Mouse (Mus musculus): Measurements from ENCODE around the gene Rgs19. TPM values are rescaled to one million over a fixed set of nuclear protein-coding genes. Genes with fewer than 3 reads are reported as not detected.

Rgs19 gene
- polyA plus RNA-seq, 2 experiments: 92.8 to 124 TPM

DNA sequence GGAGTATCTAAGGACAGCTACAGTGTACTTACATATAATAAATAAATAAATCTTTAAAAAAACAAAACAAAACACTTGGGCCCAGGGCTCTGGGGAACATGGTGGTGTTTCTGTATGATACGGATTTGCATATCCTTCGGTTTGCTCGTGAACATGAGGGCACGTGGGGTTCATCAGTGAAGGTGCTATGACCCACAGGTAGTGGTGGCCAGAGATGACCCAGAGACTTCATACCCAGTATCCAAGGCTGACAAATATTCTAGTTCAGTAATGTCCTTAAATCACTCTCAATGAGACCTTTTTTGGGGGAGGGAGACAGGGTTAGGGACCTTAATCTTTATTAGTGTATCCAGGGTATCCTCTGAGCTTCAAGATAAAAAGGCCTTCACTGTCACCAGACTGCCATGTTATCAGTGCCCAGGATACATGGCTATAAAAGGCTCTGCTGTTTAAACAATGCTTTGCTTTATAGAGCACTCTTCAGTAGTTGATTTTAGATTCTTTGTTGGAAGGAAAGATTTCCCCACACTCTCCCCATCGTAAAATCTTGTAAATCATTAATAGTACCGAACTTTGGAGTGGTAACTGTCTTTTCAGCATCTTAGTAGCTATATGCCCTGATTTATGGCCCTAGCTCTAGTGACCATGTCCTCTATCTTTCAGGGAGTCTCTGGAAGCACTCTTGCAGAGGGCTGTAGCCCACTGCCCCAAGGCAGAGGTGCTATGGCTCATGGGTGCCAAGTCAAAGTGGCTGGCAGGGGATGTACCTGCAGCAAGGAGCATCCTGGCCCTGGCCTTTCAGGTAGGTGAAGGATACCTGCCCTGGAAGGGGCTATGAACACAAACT, 46.9 kb downstream of the Rgs19 start:
- peaks cover 86% of the 10 kb centered on the region for H3K36me3 ChIP-seq (ENCODE audit: control insufficient read depth, insufficient read depth, low read length)
- no peak for TF ChIP-seq POLR2A (IDR thresholded peaks at IDR 0.05; ENCODE audit: borderline replicate concordance, extremely low read depth, insufficient read depth, insufficient read length)

DNA sequence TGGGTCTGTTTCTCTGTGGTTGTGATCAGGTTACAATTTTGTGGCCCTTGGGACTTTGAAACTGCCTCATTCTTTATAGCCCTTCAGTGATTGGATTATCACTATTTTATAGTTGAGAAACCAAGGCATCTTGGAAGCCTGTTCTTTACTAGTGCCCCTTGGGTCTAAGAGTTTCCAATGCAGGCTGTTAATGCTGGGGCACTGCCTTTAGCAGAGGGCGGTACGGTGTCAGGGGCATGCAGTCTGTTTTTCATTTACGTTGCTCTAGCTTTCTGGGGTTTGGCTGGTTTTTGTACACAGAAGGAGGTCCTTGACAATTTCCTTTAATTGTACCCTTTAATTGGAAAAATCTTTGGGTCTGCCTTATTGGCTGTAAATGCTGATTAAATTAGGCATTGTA, 48.1 kb downstream of the Rgs19 start:
- ATAC-seq (ENCODE audit: low FRiP score, low read depth): peak; percentile 35; the same call in 1 of the 2 replicates

More for the DNA sequence above, 46.9 kb downstream of the Rgs19 start:
- Histone ChIP-seq H3K4me3 (replicated peaks; ENCODE audit: low read length) (no peak overlapping the region), H3K9me3 (ENCODE audit: control insufficient read depth, low read length) (no peaks in the 10 kb centered on the region), H3K27ac (replicated peaks; ENCODE audit: low read depth, low read length) (no peak overlapping the region), H3K9ac (ENCODE audit: low read depth, low read length, severe bottlenecking) (no peak overlapping the region), H3K4me1 (ENCODE audit: control insufficient read depth, insufficient read depth, low read length) (0 out of 2 replicates have a peak, but pooled peaks cover 4% of the 10 kb centered on the region), H3K27me3 (ENCODE audit: control insufficient read depth, insufficient read depth, low read length) (no peaks in the 10 kb centered on the region), H3K4me2 (replicated peaks; ENCODE audit: low read depth, low read length, severe bottlenecking) (no peak overlapping the region)
- 77% methylated on average over 6 of the region's 6 CpGs for whole genome bisulfite sequencing
- DNase-seq (ENCODE audit: low spot score) (no peak), ATAC-seq (ENCODE audit: low FRiP score, low read depth) (no peak)

DNA sequence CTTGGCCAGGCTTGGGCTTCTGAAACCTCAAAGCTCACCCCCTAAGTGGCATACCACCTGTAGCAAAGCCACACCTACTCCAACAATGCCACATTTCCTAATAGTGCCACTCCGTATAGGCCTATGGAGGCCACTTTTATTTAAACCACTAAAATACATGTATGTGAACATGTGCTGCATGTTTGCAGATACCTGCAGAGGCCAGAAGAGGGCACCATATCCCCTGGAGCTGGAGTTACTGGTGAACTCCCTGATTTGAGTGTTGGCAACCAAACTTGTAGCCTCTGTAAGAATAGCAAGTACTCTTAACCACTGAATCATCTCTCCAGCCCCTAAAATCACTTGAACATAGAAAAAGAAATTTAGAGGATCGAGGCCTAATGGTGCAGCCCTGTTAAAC, 49.4 kb downstream of the Rgs19 start:
- Histone ChIP-seq H3K9ac (ENCODE audit: low read depth, low read length, severe bottlenecking) (no peak overlapping the region), H3K36me3 (ENCODE audit: control insufficient read depth, insufficient read depth, low read length) (peaks cover 89% of the 10 kb centered on the region), H3K27me3 (ENCODE audit: control insufficient read depth, insufficient read depth, low read length) (no peaks in the 10 kb centered on the region), H3K4me2 (replicated peaks; ENCODE audit: low read depth, low read length, severe bottlenecking) (no peak overlapping the region), H3K4me3 (replicated peaks; ENCODE audit: low read length) (no peak overlapping the region), H3K27ac (replicated peaks; ENCODE audit: low read depth, low read length) (no peak overlapping the region), H3K4me1 (ENCODE audit: control insufficient read depth, insufficient read depth, low read length) (0 out of 2 replicates have a peak, but pooled peaks cover 4% of the 10 kb centered on the region), H3K9me3 (ENCODE audit: control insufficient read depth, low read length) (no peaks in the 10 kb centered on the region)
- no peak for ATAC-seq (ENCODE audit: low FRiP score, low read depth)
- DNase-seq (ENCODE audit: low spot score): peak; percentile 32
- TF ChIP-seq POLR2A (IDR thresholded peaks at IDR 0.05; ENCODE audit: borderline replicate concordance, extremely low read depth, insufficient read depth, insufficient read length): no peak
- 93% methylated on average over 2 of the region's 2 CpGs for WGBS

More for the DNA sequence above, 48.1 kb downstream of the Rgs19 start:
- no peak overlapping the region for H3K4me3 ChIP-seq (replicated peaks; ENCODE audit: low read length)
- H3K27me3 ChIP-seq (ENCODE audit: control insufficient read depth, insufficient read depth, low read length): no peaks in the 10 kb centered on the region
- WGBS: 36% methylated on average over 3 of the region's 3 CpGs
- H3K4me2 ChIP-seq (replicated peaks; ENCODE audit: low read depth, low read length, severe bottlenecking): no peak overlapping the region
- no peak overlapping the region for H3K9ac ChIP-seq (ENCODE audit: low read depth, low read length, severe bottlenecking)
- peak; percentile 24 for DNase-seq (ENCODE audit: low spot score)
- no peaks in the 10 kb centered on the region for H3K9me3 ChIP-seq (ENCODE audit: control insufficient read depth, low read length)
- H3K4me1 ChIP-seq (ENCODE audit: control insufficient read depth, insufficient read depth, low read length): 0 out of 2 replicates have a peak, but pooled peaks cover 4% of the 10 kb centered on the region
- peaks cover 89% of the 10 kb centered on the region for H3K36me3 ChIP-seq (ENCODE audit: control insufficient read depth, insufficient read depth, low read length)
- TF ChIP-seq POLR2A (IDR thresholded peaks at IDR 0.05; ENCODE audit: borderline replicate concordance, extremely low read depth, insufficient read depth, insufficient read length): no peak
- H3K27ac ChIP-seq (replicated peaks; ENCODE audit: low read depth, low read length): 0 out of 2 replicates have a peak overlapping the region, but pooled peaks have one; percentile 52

Other genes with a start within 250 kb of the Rgs19 start
- gene Zbtb46, start 234.6 kb downstream of the Rgs19 start, polyA plus RNA-seq (2012; rRNA removed): 3.8 and 4.4 TPM in 2 replicates
- gene Zbtb46, start 234.6 kb downstream of the Rgs19 start, polyA plus RNA-seq (2014; fragmentation: Nextera tagmentation; extraction: Ambion mirVana): 4.3 and 4.4 TPM in 2 replicates
- not detected in 2 replicates for gene Abhd16b, start 200.8 kb downstream of the Rgs19 start, polyA plus RNA-seq (2012; rRNA removed)
- not detected in 2 replicates for gene Abhd16b, start 200.8 kb downstream of the Rgs19 start, polyA plus RNA-seq (2014; fragmentation: Nextera tagmentation; extraction: Ambion mirVana)
- gene Tpd52l2, start 196.8 kb downstream of the Rgs19 start, polyA plus RNA-seq (2012; rRNA removed): 108 and 123 TPM in 2 replicates
- gene Tpd52l2, start 196.8 kb downstream of the Rgs19 start, polyA plus RNA-seq (2014; fragmentation: Nextera tagmentation; extraction: Ambion mirVana): 172 and 177 TPM in 2 replicates
- gene Dnajc5, start 173.5 kb downstream of the Rgs19 start, polyA plus RNA-seq (2012; rRNA removed): 72.5 and 91.8 TPM in 2 replicates
- 75.7 and 85.5 TPM in 2 replicates for gene Dnajc5, start 173.5 kb downstream of the Rgs19 start, polyA plus RNA-seq (2014; fragmentation: Nextera tagmentation; extraction: Ambion mirVana)
- gene Uckl1, start 109.1 kb downstream of the Rgs19 start, polyA plus RNA-seq (2012; rRNA removed): 130 and 165 TPM in 2 replicates
- 41.2 and 46.3 TPM in 2 replicates for gene Uckl1, start 109.1 kb downstream of the Rgs19 start, polyA plus RNA-seq (2014; fragmentation: Nextera tagmentation; extraction: Ambion mirVana)
- 29.7 and 41.6 TPM in 2 replicates for gene Prpf6, start 102.1 kb downstream of the Rgs19 start, polyA plus RNA-seq (2012; rRNA removed)
- 57.9 and 64.2 TPM in 2 replicates for gene Prpf6, start 102.1 kb downstream of the Rgs19 start, polyA plus RNA-seq (2014; fragmentation: Nextera tagmentation; extraction: Ambion mirVana)
- 102 and 117 TPM in 2 replicates for gene Zfp512b, start 101.2 kb downstream of the Rgs19 start, polyA plus RNA-seq (2012; rRNA removed)
- 58.8 and 59.5 TPM in 2 replicates for gene Zfp512b, start 101.2 kb downstream of the Rgs19 start, polyA plus RNA-seq (2014; fragmentation: Nextera tagmentation; extraction: Ambion mirVana)
- 9.2 and 10.3 TPM in 2 replicates for gene Samd10, start 94.8 kb downstream of the Rgs19 start, polyA plus RNA-seq (2012; rRNA removed)
- 10.2 TPM in 2 replicates for gene Samd10, start 94.8 kb downstream of the Rgs19 start, polyA plus RNA-seq (2014; fragmentation: Nextera tagmentation; extraction: Ambion mirVana)
- gene Gm29797, start 36.9 kb downstream of the Rgs19 start, polyA plus RNA-seq (2012; rRNA removed): 0.23 and 0.63 TPM in 2 replicates
- 0.37 and 0.52 TPM in 2 replicates for gene Gm29797, start 36.9 kb downstream of the Rgs19 start, polyA plus RNA-seq (2014; fragmentation: Nextera tagmentation; extraction: Ambion mirVana)
- gene Sox18, start 22.3 kb downstream of the Rgs19 start, polyA plus RNA-seq (2012; rRNA removed): 49.8 and 66.4 TPM in 2 replicates
- gene Sox18, start 22.3 kb downstream of the Rgs19 start, polyA plus RNA-seq (2014; fragmentation: Nextera tagmentation; extraction: Ambion mirVana): 36.2 and 37.8 TPM in 2 replicates
- 53.8 and 57.1 TPM in 2 replicates for gene Tcea2, start 13.7 kb downstream of the Rgs19 start, polyA plus RNA-seq (2012; rRNA removed)
- 27.1 and 32.9 TPM in 2 replicates for gene Tcea2, start 13.7 kb downstream of the Rgs19 start, polyA plus RNA-seq (2014; fragmentation: Nextera tagmentation; extraction: Ambion mirVana)
- not detected in 2 replicates for gene Lkaaear1, start 4.5 kb upstream of the Rgs19 start, polyA plus RNA-seq (2012; rRNA removed)
- not detected in 2 replicates for gene Lkaaear1, start 4.5 kb upstream of the Rgs19 start, polyA plus RNA-seq (2014; fragmentation: Nextera tagmentation; extraction: Ambion mirVana)
- gene Oprl1, start 21.0 kb upstream of the Rgs19 start, polyA plus RNA-seq (2012; rRNA removed): 1.0 and 1.4 TPM in 2 replicates
- 0.30 and 0.84 TPM in 2 replicates for gene Oprl1, start 21.0 kb upstream of the Rgs19 start, polyA plus RNA-seq (2014; fragmentation: Nextera tagmentation; extraction: Ambion mirVana)
- 0.41 and 0.85 TPM in 2 replicates for gene Myt1, start 69.4 kb upstream of the Rgs19 start, polyA plus RNA-seq (2012; rRNA removed)
- gene Myt1, start 69.4 kb upstream of the Rgs19 start, polyA plus RNA-seq (2014; fragmentation: Nextera tagmentation; extraction: Ambion mirVana): not detected in 2 replicates
- gene Pcmtd2, start 143.9 kb upstream of the Rgs19 start, polyA plus RNA-seq (2012; rRNA removed): 39.1 and 39.2 TPM in 2 replicates
- gene Pcmtd2, start 143.9 kb upstream of the Rgs19 start, polyA plus RNA-seq (2014; fragmentation: Nextera tagmentation; extraction: Ambion mirVana): 29.4 and 33.4 TPM in 2 replicates
- gene Polr3k, start 170.4 kb upstream of the Rgs19 start, polyA plus RNA-seq (2012; rRNA removed): 24.5 and 27.1 TPM in 2 replicates
- gene Polr3k, start 170.4 kb upstream of the Rgs19 start, polyA plus RNA-seq (2014; fragmentation: Nextera tagmentation; extraction: Ambion mirVana): 66.4 and 67.2 TPM in 2 replicates

Measured in limb, embryonic 14.5 days (tissue).